Mouse (Mus musculus) layer of hippocampus, adult 18-20 months (tissue): ENCODE results near the gene Nop2. TPM values are rescaled to one million over a fixed set of nuclear protein-coding genes. Genes with fewer than 3 reads are reported as not detected.
A peak's percentile ranks its signal among the peaks of the same experiment; 100 is the strongest.
"Not testable (repeated sequence)": the region's sequence is repeated elsewhere in the genome, so short reads cannot be mapped to it uniquely, and the experiment has no call there.

Source experiments
- DNase-seq, 2 experiments: peaks; one replicate each; pipeline ENCODE4 v3.0.0; 2022; ENCODE audit warnings: low spot score in 2 of 2
- total RNA-seq, 2 experiments: library from RNA; stranded (reverse); gene quantifications; 2 replicates each; pipeline ENCODE4 v1.2.3; 2021

Nop2 gene
- total RNA-seq, 2 experiments from 2014 or later = 31.3 to 32.4 TPM

GRCm38 (mm10) chr6:125152212-125153017, 20.7 kb downstream of the Nop2 start:
- no peak for DNase-seq

- DNase-seq = no peak
Measured at GRCm38 (mm10) chr6:125153018-125153389, 21.3 kb downstream of the Nop2 start.

- DNase-seq = no peak
Measured at GRCm38 (mm10) chr6:125153682-125154081, 22.0 kb downstream of the Nop2 start.

GRCm38 (mm10) chr6:125154550-125154949, 22.8 kb downstream of the Nop2 start:
- DNase-seq = no peak

- no peak for DNase-seq
Measured at GRCm38 (mm10) chr6:125155262-125155661, 23.6 kb downstream of the Nop2 start.

GRCm38 (mm10) chr6:125156491-125156890, 24.8 kb downstream of the Nop2 start:
- no peak for DNase-seq

- no peak for DNase-seq
Measured at GRCm38 (mm10) chr6:125156903-125157614, 25.4 kb downstream of the Nop2 start.

- no peak for DNase-seq
Measured at GRCm38 (mm10) chr6:125158944-125159492, 27.3 kb downstream of the Nop2 start.

GRCm38 (mm10) chr6:125159773-125160557, 28.3 kb downstream of the Nop2 start:
- DNase-seq = no peak

- no peak for DNase-seq
Measured at GRCm38 (mm10) chr6:125160558-125160853, 28.8 kb downstream of the Nop2 start.

- DNase-seq = peak in 1 of 2 experiments; percentile 64
Measured at GRCm38 (mm10) chr6:125160854-125161760, 29.4 kb downstream of the Nop2 start.

- peak in 1 of 2 experiments; percentile 79 for DNase-seq
Measured at GRCm38 (mm10) chr6:125161971-125162370, 30.3 kb downstream of the Nop2 start.

GRCm38 (mm10) chr6:125162615-125163305, 31.1 kb downstream of the Nop2 start:
- not testable (repeated sequence) for DNase-seq

- DNase-seq = peak in 1 of 2 experiments; percentile 63
Measured at GRCm38 (mm10) chr6:125163801-125164657, 32.3 kb downstream of the Nop2 start.

GRCm38 (mm10) chr6:125164672-125165327, 33.1 kb downstream of the Nop2 start:
- peak in 1 of 2 experiments; percentile 62 for DNase-seq

GRCm38 (mm10) chr6:125165328-125165891, 33.7 kb downstream of the Nop2 start:
- peak; percentile 95 to 99 for DNase-seq

- DNase-seq = no peak
Measured at GRCm38 (mm10) chr6:125166051-125166751, 34.5 kb downstream of the Nop2 start, which contains the start of gene Gapdh. Gapdh (minus strand) TSS chr6:125166467.
